Mouse (Mus musculus): Measurements from ENCODE around the gene Pcx.

GRCm38 (mm10) chr19:4492526-4493296 is 17.6 kb upstream of the Pcx start:
- TF ChIP-seq FLI1 (IDR thresholded peaks at IDR 0.05; ENCODE audit: low read length): no peak
- TF ChIP-seq GATA1 (IDR thresholded peaks at IDR 0.05; ENCODE audit: borderline replicate concordance, low read length): no peak

All from megakaryocyte, embryonic 14.5 days (primary cell).